Mouse (Mus musculus) left cerebral cortex, postnatal 25 days (tissue): ENCODE results near the gene Tk2. TPM values are rescaled to one million over a fixed set of nuclear protein-coding genes. Genes with fewer than 3 reads are reported as not detected.

Source experiments
- DNase-seq, 2 experiments: peaks; one replicate each; pipeline ENCODE4 v3.0.0; 2022; ENCODE audit warnings: low spot score in 2 of 2, mixed read lengths in 1 of 2
- intact Hi-C: fragments of 180-260 bp; cut with DNase I; formaldehyde crosslinking; loops from one replicate; pipeline ENCODE4 v1.15.1; 2025
- total RNA-seq, 2 experiments: library from RNA; stranded (reverse); gene quantifications; 2 replicates each; pipeline ENCODE4 v1.2.3; 2021

Gene Tk2
- total RNA-seq, 2 experiments from 2014 or later: 36.5 to 36.7 TPM

DNA sequence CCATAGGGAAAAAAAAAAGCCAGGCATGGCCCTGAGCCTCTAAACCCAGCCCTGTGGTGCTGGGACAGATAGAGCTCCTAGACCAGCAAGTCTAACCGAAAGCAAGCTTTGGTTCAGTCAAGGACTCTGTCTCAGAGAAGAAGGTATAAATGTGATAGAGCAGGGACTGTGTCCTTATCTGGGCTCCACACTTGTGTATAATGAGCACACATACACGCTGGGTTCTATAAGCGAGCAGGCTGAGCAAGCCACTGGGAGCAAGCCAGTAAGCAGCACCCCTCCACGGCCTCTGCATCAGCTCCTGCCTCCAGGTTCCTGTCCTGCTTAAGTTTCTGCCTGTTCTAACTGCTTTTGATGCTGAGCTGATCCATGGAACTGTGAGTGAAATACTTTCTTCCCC, 16.3 kb downstream of the Tk2 start:
- no peak for DNase-seq
- intact Hi-C loops: no loop called here

DNA sequence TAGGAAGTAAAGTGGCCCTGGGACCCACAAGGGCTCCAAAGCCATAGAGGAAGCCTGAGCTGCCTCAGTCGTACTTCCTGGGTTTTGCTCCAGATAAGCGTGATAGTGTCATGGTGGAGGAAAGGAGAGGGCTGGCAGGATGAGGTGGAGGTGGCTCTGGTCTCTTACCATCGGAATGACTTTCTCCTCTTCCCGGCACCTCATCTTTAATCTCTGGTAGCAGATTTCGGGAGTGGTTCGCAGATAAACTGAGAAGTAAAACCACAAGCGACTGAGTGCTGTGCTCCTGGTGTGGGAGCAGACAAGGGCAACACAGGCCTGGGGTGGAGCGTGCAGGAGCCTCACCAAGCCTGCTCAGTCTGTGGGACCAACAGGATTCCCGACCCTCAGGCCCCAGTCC, 18.0 kb downstream of the Tk2 start:
- intact Hi-C loops: no loop called here
- DNase-seq: no peak

DNA sequence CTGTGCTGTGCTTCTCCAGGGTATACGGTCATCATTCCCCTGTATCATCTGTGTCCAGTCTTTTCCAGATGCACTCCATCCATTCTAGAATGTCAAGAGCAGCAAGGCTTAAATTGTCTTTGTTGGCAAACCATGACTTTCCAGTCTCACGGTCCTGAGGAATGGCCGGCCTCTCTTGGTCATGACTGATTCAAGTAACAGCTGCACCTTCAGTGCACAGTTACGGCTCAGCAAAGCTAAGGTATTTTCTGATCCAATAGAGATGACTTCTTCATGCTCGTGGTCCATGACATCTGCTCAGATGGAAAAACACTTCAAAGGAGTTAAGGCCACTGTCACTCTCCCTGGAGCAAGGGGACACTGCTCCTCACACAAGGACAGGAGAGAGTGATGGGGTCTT, 21.3 kb downstream of the Tk2 start:
- DNase-seq: no peak
- intact Hi-C loops: no loop called here

DNA sequence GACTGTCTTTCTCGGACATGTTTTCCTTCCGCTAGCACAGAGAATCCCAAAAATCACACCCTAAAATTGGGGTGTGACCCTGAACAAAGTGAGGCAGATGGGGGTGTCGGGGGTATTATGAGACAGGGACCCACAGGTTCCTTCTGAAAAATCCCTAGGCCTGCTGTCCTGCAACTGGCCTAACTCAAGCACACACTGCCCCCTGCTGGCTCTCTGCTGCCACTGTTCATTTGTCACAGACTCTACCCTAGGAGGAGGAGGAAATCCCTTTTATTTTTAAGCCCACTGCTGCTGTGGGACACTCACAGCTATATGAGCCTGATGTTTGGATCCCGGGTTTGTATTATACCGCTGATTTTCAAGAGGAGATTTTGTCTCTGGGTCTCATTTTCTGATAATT, 28.6 kb downstream of the Tk2 start:
- intact Hi-C loops: loop anchor here (1.0 kb wide), 2 partner anchors 74 to 121 kb away; no protein-coding TSS in a partner anchor

DNA sequence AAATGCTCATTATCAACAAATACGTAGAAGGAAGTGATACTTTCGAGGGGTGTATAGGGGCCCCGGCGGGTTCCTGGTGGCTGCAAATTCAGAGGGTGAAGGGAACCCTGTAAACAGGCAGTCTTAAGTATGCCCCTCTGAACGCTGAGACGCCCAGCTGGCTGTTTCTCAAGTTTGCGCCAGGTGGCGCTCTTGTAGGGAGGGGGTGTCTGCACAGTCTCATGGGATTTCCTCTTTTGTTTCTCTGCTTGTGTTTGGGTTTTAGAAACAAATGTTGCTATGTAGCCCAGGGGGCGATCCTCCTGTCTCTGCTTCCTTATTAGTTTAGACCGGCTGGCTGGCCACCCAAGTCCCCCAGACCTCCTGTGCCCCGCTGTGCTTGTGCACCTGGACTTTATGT, 29.3 kb downstream of the Tk2 start:
- intact Hi-C loops: loop anchor here (1.0 kb wide), 1 partner anchor 120 kb away; no protein-coding TSS in a partner anchor
- peak; percentile 39 to 56 for DNase-seq

More for the DNA sequence above, 28.6 kb downstream of the Tk2 start:
- peak; percentile 71 to 84 for DNase-seq

DNA sequence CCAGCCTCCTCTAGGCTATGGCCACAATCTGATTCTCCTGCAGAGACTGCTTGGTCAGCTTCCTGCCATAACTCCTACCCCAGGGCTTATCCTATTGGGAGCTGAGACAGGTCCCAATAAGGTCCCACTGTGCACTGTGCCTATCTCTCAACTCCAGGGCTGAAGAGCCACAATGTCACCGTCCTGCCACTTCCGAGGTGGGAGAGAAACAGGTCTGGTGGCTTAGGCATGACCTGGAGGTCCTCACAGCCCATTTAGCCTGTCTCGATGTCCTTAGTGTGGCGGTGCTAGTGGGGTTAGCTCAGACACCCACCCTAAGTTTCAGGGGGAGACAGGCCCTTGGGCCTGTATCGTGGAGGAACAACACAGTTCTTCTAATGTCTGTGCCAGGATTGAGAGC, 30.8 kb downstream of the Tk2 start:
- intact Hi-C loops: no loop called here
- DNase-seq: no peak

DNA sequence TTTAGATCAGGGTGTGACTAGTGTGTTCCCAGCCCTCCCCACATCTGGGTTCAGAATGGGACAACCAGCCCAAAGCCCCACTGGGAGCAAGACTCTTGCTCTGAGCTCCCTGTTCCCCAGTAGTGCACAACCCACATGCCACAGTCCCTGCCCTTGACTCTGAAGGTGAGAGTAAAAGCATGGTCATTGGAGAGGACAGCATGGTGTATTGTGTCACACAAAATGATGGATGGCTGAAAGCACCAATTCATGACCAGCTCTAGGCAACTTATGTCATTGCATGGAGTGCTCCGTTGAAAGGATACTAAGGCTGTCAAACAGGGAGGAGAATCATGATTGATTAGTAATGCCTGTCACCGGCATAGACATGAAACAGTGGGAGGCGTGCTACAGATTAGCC, 43.1 kb downstream of the Tk2 start:
- intact Hi-C loops: no loop called here
- no peak for DNase-seq

DNA sequence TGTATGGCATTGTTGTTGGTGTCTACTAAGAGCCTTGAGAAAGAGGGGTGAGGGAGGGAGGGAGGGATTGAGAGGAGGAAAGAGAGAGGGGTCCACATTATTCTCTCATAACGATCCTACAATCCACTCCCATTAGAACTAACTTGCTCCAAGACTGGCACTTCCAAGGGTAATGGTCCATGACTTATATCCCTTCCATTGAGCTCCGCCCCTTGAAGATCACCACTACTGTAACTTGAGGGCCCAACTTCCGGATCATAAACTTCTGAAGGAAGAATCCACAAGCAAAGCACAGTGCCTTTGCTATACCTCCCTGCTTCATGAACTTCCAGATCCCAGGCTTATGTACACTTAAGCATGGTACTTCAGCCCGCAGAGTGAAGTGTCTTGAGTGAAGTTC, 46.0 kb downstream of the Tk2 start:
- intact Hi-C loops: no loop called here
- no peak for DNase-seq

DNA sequence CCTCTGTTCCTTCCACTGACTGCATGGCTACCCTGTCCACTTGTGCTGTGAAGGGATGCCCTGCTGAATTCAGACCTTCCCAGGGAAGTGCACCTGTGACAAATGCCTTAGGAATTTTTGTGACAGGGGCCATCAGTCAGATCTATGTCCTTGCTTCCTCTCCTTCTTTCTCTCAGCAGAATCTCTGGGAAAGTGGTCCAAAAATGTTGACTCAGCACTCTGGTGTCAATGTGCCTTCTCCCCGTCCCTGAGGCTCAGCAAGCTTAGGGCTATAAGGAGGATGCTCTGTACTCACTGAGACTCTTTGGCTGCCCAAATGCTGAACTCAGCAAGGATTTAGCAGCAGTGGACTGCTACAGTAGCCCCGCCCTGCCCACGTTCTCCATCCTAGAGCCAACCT, 46.7 kb downstream of the Tk2 start:
- no peak for DNase-seq
- intact Hi-C loops: no loop called here

DNA sequence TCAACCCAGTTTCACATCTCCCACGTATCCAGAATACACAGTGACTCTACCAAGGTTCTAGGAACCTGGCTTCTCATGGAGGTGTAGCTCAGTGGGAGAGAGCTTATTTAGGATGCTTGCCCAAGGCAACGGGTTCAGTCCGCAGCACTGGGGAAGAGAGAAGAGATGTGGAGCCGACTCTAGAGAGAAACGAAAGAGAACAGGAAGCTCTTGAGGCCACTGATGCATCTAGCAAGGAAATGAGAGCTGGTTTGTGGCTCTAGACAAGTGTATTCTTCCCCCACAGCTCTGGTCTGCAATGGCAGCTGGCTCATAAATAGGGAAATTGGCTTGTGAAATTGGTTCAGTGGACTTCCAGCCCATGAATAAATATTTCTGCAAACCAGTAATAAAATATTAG, 48.6 kb downstream of the Tk2 start:
- no peak for DNase-seq
- intact Hi-C loops: no loop called here

DNA sequence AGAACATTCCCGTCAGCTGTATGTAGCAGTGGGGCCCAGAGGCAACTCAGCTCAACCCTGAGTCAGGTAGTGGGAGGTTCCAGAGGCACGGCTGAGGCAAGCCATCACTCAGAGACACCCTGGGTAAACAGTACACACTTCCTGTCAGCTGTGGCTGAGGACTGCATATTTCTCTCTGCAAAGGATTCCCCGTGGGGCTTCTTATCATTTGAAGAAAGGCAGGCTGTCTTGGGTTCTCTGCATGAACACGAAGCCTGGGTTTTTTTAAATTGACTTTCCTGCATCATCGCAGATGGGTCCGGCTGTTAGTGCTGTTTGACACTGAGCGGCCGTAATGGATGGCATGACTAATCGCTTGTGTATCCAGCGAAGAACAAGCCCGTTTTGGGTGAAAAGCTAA, 56.9 kb downstream of the Tk2 start:
- no peak for DNase-seq
- intact Hi-C loops: no loop called here

DNA sequence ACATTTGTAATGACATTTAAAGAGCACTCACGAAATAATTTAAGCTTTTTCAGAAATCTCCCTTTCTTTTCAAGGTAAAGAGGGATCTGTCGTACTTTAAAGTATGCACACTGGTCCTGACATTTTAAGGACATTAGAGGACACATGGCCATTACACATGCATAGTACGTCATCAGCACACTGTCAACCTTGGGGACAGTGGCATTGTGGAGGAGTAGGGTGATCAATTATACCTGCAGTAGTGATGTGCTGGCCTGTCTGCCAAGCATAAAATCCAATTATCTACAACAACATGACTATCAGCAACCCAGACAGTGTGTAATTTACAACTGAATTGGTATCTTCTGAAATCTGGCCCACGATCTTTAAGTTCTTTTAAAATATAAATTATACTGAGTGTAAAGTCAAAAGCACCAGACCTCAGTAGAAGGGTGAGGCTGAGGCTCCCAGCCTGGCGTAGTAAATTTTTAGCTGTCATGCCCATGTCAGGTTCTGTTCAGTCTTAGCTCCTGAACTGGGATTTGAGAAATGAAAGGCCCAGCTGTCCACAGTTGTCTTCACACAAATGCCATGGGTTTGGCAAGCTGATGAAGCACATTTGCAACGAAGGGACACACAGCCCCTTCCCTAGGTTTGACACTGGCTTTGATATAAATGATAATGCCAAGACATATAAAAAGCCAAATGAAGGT, 57.4 kb downstream of the Tk2 start:
- no peak for DNase-seq
- intact Hi-C loops: no loop called here

DNA sequence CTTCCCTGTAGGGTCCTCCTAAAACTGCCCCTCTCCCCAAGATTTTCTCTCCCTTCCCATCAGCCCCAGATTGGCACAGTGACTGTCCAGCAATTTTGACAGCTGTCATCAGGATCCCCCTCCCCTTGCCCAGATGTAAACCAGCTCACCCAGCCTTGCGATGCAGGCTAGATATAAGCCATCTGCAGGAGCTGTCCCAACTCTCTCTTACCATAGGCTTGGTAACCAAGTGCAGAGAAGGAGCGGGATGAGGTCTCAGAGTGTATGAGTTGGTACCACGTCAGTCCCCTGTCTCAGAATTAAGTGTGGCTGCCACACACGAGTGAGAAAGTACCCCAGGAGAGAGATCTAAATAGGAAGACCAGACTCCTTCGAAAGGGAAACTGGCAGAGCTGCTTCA, 59.9 kb downstream of the Tk2 start:
- intact Hi-C loops: no loop called here

DNA sequence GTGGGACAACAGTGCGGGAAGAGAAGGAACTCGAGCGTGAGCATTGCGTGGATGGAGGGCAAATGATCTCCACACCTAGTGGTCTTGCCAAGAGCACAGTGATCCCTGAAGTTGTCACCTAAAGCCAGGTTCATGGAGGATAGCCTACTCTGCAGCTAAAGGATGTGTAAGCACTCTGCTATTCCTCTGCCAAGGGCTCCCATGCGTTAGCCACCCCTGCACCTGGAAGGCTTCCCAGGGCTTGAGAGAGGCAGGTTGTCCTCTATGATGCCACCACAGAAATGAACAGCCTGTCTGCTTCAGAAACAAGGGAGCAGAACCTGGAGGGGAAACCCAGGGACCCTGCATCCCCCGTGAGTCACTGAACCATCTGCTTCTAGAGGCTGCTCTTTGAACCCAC, 60.7 kb downstream of the Tk2 start:
- DNase-seq: peak in 1 of 2 experiments; percentile 37
- intact Hi-C loops: no loop called here

More for the DNA sequence above, 59.9 kb downstream of the Tk2 start:
- no peak for DNase-seq

DNA sequence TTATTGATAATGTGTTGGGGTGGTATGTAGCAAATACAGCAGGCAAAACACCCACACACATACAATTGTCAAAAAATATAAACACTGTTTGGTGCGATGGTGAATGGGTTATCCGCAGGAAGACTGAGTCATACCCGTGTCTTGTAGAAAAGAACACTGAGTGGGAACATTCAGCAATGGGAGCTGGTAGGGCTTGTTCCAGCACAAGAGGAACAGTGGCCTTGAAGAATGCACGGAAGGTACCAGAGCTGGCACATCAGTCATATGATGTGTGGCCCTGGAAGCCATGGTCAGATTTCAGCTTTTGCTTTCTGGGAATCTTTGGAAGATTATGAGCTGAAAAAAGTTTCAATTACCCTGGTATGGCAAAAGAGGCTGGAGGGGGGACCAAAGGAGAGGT, 61.5 kb downstream of the Tk2 start:
- intact Hi-C loops: no loop called here
- DNase-seq: no peak

DNA sequence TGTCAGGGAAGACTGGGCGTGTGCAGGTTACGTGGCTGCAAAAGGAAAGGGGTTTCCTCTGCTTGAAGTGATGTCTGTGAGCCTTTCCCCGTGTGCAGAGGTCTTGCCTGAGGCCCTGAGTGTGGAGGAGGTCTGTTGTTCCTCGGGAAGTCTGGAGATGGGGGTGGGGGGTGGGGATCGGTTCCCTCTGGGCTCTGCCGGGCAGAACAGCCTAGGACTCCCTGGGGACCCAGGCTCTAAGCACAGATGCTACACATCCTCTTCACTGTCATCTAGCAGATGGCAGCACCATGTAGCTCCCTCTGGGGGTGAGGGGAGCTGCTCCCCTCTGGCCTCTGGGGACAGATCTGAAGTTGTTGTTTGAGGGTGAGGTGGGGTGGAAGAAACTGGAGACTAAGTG, 63.5 kb downstream of the Tk2 start:
- no peak for DNase-seq
- intact Hi-C loops: no loop called here

DNA sequence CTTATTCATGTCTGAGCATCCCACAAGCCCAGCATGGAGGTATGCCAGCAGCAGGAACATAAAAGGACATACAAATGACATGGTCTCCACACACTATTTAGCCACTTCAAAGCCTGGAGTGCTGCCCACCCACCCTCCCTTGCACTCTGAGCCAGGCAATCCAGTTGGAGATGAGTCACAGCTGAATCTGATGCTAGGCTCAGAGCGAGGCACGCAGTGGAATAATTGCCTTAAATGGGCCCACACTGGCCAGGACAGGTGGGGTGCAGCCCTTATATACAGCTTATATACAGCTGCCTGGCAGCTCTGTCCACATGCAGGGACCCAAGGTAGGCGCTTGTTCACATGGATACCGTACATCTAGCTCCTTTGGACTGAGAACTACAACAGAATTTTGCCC, 71.3 kb downstream of the Tk2 start:
- peak in 1 of 2 experiments; percentile 63 for DNase-seq
- intact Hi-C loops: no loop called here

Other genes with a start within 250 kb of the Tk2 start
- 10 to 100 TPM; 10.4 to 14.9 TPM for gene Cdh5, start 146.9 kb downstream of the Tk2 start, total RNA-seq
- 10 to 100 TPM in 1 of 2 experiments, 1 to 10 TPM in 1; 9.5 to 11.2 TPM for gene Bean1, start 78.1 kb downstream of the Tk2 start, total RNA-seq
- 1 to 10 TPM; 6.5 to 7.5 TPM for gene Cklf, start 2.3 kb upstream of the Tk2 start, total RNA-seq
- not detected for gene Cmtm2a, start 44.6 kb upstream of the Tk2 start, total RNA-seq
- gene Gm45711, start 61.5 kb upstream of the Tk2 start, total RNA-seq: not detected
- not detected for gene Cmtm1, start 61.6 kb upstream of the Tk2 start, total RNA-seq
- not detected for gene Gm11020, start 73.0 kb upstream of the Tk2 start, total RNA-seq
- not detected for gene Cmtm2b, start 73.7 kb upstream of the Tk2 start, total RNA-seq
- gene Cmtm3, start 90.9 kb upstream of the Tk2 start, total RNA-seq: 10 to 100 TPM in 1 of 2 experiments, 1 to 10 TPM in 1; 9.3 to 12.2 TPM
- 10 to 100 TPM; 74.8 to 81.5 TPM for gene Cmtm4, start 147.2 kb upstream of the Tk2 start, total RNA-seq
- gene Dync1li2, start 194.5 kb upstream of the Tk2 start, total RNA-seq: 100 to 1,000 TPM; 267 to 283 TPM